Mouse (Mus musculus) brain, embryonic 14.5 days (tissue): ENCODE data around the gene Wwc1. TPM values are rescaled to one million over a fixed set of nuclear protein-coding genes. Genes with fewer than 3 reads are reported as not detected.
"Not testable (repeated sequence)": the region's sequence is repeated elsewhere in the genome, so short reads cannot be mapped to it uniquely, and the experiment has no call there.

Experiments used
- DNase-seq: peaks from one replicate; pipeline ENCODE4 v3.0.0-alpha.2; 2011; ENCODE audit warnings: low read depth
- CTCF ChIP-seq: fragments of 200-500 bp; IDR thresholded peaks from 2 replicates; pipeline ENCODE4 v1.5.1; 2012; ENCODE audit warnings: inconsistent platforms, mild to moderate bottlenecking, moderate library complexity, borderline replicate concordance; ENCODE audit not compliant: insufficient read depth, insufficient read length; ENCODE audit errors: extremely low read depth
- POLR2A ChIP-seq: fragments of 200-500 bp; IDR thresholded peaks from 2 replicates; pipeline ENCODE4 v1.6.1; 2012; ENCODE audit warnings: mild to moderate bottlenecking, inconsistent platforms, borderline replicate concordance; ENCODE audit not compliant: poor library complexity, insufficient read depth, insufficient read length, severe bottlenecking; ENCODE audit errors: extremely low read depth
- polyA plus RNA-seq: library from polyadenylated mRNA; depleted of rRNA; stranded (reverse); fragments of >200 nt; gene quantifications from 2 replicates; pipeline ENCODE4 v1.2.3, GENCODE M21; 2012

The Wwc1 gene
- polyA plus RNA-seq, 1 experiment, result 45.1 TPM

DNA sequence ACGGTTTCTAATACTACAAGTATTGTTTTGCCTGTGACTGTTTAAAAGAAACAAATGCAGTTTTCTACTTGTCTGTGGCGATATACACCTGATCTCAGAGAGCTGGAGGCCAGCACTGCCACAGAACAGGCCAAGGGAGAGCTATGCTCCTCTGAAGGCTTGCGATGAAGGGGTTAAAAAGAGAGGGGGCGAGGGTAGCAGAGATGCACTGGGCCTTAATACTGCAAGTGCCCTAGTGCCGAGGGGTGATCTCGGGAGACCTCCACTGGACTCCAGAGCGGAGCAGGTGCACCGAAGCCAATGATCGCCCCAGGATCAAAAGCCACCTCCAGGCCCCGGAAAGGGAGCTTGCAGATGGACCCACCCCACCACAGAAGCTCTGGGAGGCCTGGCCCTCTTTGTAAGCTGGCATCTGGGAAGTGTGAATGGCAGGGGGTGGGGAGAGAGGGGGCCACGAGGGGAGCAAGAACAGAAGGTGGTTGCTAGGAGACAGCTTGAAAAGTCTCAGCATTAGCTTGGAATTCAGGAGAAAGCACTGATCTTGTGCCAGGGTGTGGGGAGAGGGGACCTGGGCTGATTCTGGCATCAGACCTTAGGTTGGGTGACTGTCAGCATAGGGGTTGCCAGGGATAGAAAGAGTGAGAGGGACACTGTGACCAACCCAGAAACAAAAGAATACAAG, 123.8 kb downstream of the Wwc1 start:
- DNase-seq, result peak; percentile 98
- no peak for TF ChIP-seq CTCF
- TF ChIP-seq POLR2A, result no peak

DNA sequence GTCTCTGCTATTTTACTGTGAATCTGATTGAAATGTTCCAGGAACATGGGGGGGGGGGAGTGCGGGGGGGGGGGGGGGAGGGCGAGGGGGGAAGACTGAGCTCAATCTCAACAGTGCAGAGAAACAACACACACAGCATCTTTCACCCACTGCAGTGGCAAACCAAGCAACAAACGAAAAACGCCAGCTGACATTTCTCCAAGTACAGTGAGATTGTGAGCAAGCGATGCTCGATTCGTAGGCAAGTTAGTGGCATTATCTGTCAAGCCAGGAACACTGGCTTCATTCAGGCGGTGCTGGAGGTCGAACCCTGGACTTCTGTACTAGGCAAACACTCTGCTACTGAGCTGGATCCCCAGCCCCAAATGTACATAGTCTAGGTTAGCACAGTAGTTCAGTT, 124.8 kb downstream of the Wwc1 start:
- peak; percentile 63 for DNase-seq
- TF ChIP-seq POLR2A, result no peak
- no peak for TF ChIP-seq CTCF

DNA sequence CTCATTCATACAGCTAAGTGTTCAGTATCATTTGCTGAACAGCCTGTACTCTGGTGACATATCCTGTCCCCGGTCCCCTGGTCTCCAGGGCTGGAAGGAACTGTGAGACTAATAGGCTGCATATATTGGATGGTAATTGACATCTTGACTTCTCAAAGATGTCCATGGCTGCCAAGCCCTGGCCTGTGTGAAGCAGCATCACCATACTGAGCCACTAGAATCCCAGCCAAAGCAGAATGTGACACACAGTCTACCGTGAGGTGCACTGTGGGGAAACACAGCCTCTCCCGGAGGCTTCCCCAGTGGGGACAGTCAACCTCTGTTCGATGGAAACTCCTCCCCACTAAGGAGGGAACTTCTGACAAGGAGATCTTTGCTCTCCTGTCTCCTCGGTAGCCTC, 125.4 kb downstream of the Wwc1 start:
- TF ChIP-seq CTCF (no peak), POLR2A (no peak)
- peak; percentile 37 for DNase-seq

DNA sequence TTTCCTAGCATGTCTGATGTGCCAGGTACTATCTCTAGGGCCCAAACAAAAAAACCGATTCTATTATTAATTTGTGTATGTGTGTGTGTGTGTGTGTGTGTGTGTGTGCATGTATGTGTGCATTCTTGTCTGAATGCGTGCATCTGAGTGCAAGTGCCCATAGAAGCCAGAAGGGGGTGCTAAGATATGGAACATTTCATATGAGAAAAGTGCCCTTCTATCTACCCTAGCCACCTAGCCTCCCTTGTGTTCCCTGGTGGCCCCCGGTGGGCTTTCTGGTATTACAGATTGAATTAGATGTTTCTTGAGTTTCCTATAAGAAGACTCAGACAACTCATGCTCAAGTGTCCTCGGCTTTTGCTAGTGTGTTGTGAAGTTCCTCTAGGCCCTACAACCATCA, 126.7 kb downstream of the Wwc1 start:
- TF ChIP-seq POLR2A (no peak), CTCF (no peak)
- no peak for DNase-seq

DNA sequence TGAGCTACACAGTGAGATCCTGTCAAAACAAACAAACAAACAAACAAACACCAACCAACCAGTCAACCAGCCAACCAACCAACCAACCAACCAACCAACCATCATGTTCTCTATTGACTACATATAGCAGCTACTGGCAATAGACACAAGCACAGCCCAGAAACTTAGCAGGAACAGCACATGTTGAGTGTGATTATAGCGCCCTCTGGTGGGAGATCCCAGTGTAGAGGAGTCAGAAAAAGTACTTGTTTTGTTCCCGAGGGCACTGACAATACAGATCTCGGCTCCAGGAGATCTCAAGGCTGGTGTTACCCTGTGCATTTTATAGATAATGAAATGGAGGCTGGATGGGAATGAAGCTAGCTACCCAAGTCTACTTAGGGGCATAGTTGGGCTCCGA, 127.6 kb downstream of the Wwc1 start:
- peak; percentile 52; the same call in 1 of the 2 replicates for TF ChIP-seq CTCF
- TF ChIP-seq POLR2A, result no peak
- DNase-seq, result peak; percentile 72

GRCm38 (mm10) chr11:35844299-35844698, 136.0 kb downstream of the Wwc1 start:
- DNase-seq, result no peak
- no peak for TF ChIP-seq CTCF
- no peak for TF ChIP-seq POLR2A

DNA sequence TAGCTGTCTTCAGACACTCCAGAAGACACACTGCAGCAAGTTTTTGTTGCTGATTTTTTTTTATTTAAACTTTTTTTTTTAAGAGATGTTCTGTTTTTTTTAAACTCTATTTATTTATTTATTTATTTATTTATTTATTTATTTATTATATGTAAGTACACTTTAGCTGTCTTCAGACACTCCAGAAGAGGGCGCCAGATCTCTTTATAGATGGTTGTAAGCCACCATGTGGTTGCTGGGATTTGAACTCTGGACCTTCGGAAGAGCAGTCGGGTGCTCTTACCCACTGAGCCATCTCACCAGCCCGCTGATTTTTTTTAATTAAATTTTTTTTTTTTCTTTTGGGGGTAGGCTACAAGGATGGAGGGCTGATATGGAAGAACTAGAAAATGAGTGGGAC, 137.8 kb downstream of the Wwc1 start:
- peak; percentile 37 for DNase-seq

DNA sequence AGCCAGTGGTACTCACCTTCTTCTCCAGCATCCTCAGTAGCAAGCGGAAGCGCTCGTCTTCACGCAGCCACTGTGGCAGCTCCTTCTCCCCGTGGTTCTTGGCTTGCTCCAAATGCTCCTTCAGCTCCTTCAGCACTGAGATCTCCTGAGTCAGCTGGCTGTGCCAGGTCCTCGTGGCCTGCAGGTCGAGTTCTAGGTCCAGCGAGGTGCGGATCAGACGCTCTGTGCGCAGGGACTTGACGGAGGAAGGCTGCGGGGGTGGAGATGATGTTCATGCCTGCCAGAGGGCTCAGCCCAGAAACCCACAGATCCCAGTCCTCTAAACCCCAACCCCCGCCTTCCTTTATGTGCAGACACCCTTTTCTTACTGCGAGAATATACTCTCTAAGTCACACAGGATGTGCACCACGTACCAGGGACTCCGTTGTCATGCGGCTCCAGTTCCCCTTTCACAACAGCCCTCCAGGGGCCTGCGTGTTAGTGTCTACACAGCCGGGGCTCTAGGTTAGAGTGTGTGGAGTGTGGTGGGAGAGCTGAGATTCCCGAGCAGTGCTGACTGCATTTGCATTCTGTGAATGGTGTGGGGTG, 138.5 kb downstream of the Wwc1 start:
- no peak for DNase-seq
- TF ChIP-seq CTCF, result no peak
- no peak for TF ChIP-seq POLR2A

DNA sequence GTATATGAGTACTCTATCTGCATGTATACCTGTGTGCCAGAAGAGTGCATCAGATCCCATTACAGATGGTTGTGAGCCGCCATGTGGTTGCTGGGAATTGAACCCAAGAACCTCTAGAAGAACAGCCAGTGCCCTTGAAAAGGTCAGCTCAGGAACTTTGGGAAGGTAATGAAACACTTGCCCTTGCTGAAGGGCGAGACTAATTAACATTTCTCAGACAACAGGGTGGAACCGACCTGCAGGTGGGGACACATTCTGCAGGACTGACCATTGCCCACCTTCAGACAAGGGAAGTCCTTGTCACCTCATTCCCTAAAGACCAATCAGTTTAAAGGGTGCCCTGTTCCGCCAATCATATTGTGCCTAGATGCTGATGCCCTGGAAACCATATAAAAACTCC, 139.5 kb downstream of the Wwc1 start:
- DNase-seq, result not testable (repeated sequence)

- DNase-seq, result no peak
- TF ChIP-seq POLR2A (no peak), CTCF (peak; percentile 43; the same call in 1 of the 2 replicates)
Observed at GRCm38 (mm10) chr11:35840282-35840681, 140.0 kb downstream of the Wwc1 start.

GRCm38 (mm10) chr11:35838345-35839338, 141.7 kb downstream of the Wwc1 start:
- DNase-seq, result peak; percentile 93
- TF ChIP-seq CTCF (no peak), POLR2A (no peak)

- no peak for DNase-seq
- TF ChIP-seq POLR2A, result no peak
- no peak for TF ChIP-seq CTCF
Observed at GRCm38 (mm10) chr11:35837156-35838126, 142.9 kb downstream of the Wwc1 start.
